Mouse (Mus musculus) liver, embryonic 14.5 days (tissue): ENCODE data around the gene Emp2.

ENCODE experiments used
- CTCF ChIP-seq: IDR thresholded peaks from 2 replicates; pipeline ENCODE4 v1.5.1; 2016; ENCODE audit warnings: antibody characterized with exemption, low read depth, control low read depth
- EP300 ChIP-seq: IDR thresholded peaks from 2 replicates; pipeline ENCODE4 v1.6.1; 2016; ENCODE audit warnings: antibody characterized with exemption, low read depth

- TF ChIP-seq CTCF (no peak), EP300 (no peak)
Observed at GRCm38 (mm10) chr16:10359241-10359640, 45.5 kb upstream of the Emp2 start.
